Mouse (Mus musculus): ENCODE results near the gene Hoxd3.

DNA sequence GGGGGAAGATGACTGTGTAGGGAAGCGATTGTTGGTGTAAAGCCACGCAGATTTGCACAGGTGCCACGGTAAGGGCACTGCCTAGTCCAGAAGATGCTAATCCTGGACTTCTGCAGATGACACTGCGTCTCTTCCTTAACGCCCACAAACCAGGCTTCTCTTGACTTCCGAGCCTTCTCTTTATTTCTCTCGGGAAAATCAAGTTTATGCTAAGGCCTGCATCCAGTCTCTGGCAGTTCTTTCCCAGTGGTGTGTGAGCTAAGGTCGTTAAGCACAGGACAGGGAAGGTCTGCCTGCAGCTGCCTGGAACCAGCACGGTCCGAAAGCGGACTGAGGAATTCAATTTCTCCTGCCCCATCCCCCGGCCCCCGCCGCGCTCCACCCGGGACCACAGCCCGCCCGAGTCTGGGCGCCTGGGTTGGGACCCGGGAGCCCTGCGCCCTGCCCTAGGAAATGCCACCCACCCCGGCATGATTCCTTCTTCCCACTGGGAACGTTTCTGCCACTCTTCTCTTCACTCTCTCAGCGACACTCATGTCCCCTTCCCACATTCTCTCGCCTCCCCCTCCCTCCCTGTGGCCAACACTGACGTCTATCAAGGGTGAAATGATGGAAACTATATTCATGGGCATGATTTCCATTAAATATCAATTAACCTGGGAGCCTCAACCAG, 7.9 kb upstream of the Hoxd3 start:
- TF ChIP-seq CTCF (IDR thresholded peaks at IDR 0.05) (no peak), EP300 (IDR thresholded peaks at IDR 0.05) (no peak)
